Mouse (Mus musculus): ENCODE data around the gene Btf3. TPM values are rescaled to one million over a fixed set of nuclear protein-coding genes. Genes with fewer than 3 reads are reported as not detected.

Btf3 gene
- polyA plus RNA-seq, 1 experiment: 487 TPM

DNA sequence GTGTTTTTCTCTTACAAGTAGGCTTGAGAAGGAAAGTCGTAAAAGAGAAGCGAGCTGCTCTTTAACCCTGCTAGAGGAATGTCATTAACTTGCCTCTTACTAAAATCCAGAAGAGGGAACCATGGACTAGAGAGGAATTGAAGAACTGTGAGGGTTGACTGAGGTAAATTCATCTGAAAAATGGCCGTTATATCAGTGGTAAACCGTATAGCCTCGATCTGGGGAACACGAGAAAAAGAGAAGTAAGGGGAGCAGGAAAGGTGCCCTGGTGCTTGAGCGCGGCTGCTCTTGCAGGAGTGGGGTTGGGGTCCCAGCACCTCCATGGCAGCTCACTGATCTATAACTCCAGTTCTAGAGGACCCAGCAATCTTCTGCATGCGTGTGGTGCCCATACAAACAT is 42.8 kb downstream of the Btf3 start:
- TF ChIP-seq POLR2A (IDR thresholded peaks at IDR 0.05; ENCODE audit: insufficient read depth, low read depth, low read length): no peak
- no peak for TF ChIP-seq CTCF (IDR thresholded peaks at IDR 0.05; ENCODE audit: insufficient read depth, low read depth, low read length)
- 95% methylated on average over 9 of the region's 9 CpGs for WGBS
- H3K4me3 ChIP-seq (ENCODE audit: insufficient read depth, low read depth, low read length): no peak overlapping the region
- no peak overlapping the region for H3K27ac ChIP-seq (ENCODE audit: insufficient read depth, low read depth, low read length)
- no peaks in the 10 kb centered on the region for H3K4me1 ChIP-seq (ENCODE audit: control insufficient read depth, insufficient read depth, low read length)

DNA sequence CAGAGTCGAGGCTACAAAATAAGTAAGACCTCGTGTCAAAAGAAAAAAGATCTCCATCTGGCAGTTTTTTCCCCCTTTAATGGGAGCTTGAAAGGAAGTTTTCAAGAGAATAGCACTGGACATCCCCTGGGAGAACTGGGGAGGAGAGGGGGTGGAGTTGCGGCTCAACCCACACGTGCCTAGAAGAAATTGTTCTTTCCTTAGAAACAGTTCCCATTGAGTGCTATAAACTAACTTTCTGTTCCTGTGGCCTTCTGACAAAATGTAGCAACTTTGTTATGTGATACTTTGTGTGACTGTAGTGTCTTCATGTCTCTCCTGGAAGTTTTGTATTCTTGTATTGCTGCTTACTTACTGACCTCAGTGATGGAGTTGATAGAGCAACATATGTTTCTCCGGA is 52.7 kb downstream of the Btf3 start:
- Histone ChIP-seq H3K27ac (ENCODE audit: insufficient read depth, low read depth, low read length) (no peak overlapping the region), H3K4me3 (ENCODE audit: insufficient read depth, low read depth, low read length) (0 out of 2 replicates have a peak overlapping the region, but pooled peaks have one; percentile 3)
- TF ChIP-seq POLR2A (IDR thresholded peaks at IDR 0.05; ENCODE audit: insufficient read depth, low read depth, low read length) (no peak), CTCF (IDR thresholded peaks at IDR 0.05; ENCODE audit: insufficient read depth, low read depth, low read length) (no peak)

DNA sequence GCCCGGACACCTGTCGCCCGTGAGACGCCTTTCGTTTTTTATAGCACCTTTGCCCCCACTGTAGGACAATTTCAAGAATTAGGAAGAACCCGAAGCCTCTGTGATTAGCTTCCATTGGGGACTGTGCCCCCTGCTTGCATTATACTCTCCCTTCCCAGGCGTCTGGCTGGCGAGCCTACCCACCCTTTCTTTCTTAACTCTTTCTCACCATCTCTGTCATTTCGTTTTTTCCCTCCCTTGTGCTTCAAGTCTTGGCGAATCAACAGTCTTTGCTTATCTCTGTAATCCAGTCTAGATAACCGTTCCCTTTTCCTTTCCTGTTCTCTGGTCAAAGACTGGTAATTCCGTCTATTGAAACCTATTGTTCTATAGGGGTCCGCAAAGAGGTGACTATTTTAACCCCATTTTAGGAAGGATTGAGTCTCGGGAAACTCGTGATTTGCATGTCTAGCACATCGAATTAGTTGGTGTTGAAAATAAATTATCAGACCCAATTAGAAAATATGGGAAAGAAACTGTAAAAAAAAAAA is 53.3 kb downstream of the Btf3 start:
- Histone ChIP-seq H3K27ac (ENCODE audit: insufficient read depth, low read depth, low read length) (peak overlapping the region; percentile 85), H3K4me1 (ENCODE audit: control insufficient read depth, insufficient read depth, low read length) (peaks cover 2% of the 10 kb centered on the region; the same call in 1 of the 2 replicates), H3K4me3 (ENCODE audit: insufficient read depth, low read depth, low read length) (peak overlapping the region; percentile 99)
- no peak for TF ChIP-seq POLR2A (IDR thresholded peaks at IDR 0.05; ENCODE audit: insufficient read depth, low read depth, low read length)
- no peak for TF ChIP-seq CTCF (IDR thresholded peaks at IDR 0.05; ENCODE audit: insufficient read depth, low read depth, low read length)
- WGBS: under 1% methylated on average over 16 of the region's 16 CpGs

More for the DNA sequence above, 52.7 kb downstream of the Btf3 start:
- 26% methylated on average over 5 of the region's 5 CpGs for WGBS
- peaks cover 2% of the 10 kb centered on the region; the same call in 1 of the 2 replicates for H3K4me1 ChIP-seq (ENCODE audit: control insufficient read depth, insufficient read depth, low read length)

DNA sequence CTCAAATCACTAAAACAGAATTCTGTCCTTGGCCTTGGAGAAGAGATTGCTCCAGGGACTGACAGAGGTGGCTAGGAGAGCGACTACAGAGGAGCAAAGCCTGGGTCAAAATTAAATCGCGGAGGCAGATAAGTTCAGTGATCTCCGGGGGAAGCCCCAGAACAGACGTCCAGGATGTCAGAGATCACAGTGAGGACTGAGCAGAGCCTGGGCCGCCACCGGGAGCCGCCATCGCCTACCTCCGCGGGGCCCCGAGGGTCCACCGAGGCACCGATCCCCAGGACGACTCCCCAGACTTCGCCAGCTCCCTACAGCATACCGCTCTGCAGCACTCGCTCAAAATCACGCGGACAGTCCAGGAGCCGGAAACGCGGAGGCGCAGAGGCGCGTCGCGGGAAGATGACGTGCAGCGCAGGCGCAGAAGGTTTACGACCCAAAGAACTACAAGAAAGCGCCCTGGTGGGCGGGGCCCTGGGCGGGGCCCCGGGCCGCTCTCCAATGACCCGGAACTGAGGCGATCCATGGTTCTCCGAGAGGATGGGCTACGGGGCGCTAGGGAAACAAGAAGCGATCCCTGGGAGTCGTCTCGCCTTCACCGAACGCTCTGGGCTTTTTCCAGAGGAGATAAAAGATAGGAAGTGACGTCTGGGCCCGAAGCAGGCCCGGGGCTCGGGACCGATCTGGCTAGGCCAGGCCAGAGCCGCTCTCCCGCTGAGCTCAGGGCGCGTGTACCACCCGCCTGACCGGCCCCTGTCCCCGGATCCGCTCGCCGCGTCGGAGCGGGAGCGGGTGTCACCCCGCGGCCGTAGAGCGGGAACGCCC is 54.0 kb downstream of the Btf3 start, which contains the start of the genes Utp15 and Ankra2:
Utp15 (minus strand) TSS at position 406 of the 822 bp plus-strand sequence.
Ankra2 (plus strand) TSS at position 439 of the 822 bp plus-strand sequence.
- under 1% methylated on average over 71 of the region's 71 CpGs for WGBS
- Histone ChIP-seq H3K27ac (ENCODE audit: insufficient read depth, low read depth, low read length) (peak within 1 kb of the TSS; percentile 85), H3K4me3 (ENCODE audit: insufficient read depth, low read depth, low read length) (peak within 1 kb of the TSS; percentile 99), H3K4me1 (ENCODE audit: control insufficient read depth, insufficient read depth, low read length) (peaks cover 2% of the 10 kb centered on the region; the same call in 1 of the 2 replicates)
- TF ChIP-seq POLR2A (IDR thresholded peaks at IDR 0.05; ENCODE audit: insufficient read depth, low read depth, low read length) (peak; percentile 80; the same call in 1 of the 2 replicates), CTCF (IDR thresholded peaks at IDR 0.05; ENCODE audit: insufficient read depth, low read depth, low read length) (0 out of 2 replicates have a peak, but pooled peaks have one; percentile 10)

Other genes starting within 250 kb of the Btf3 start
- gene Arhgef28, start 110.6 kb downstream of the Btf3 start, polyA plus RNA-seq (2012; ENCODE audit: insufficient read depth, insufficient read length, low replicate concordance, missing spikeins): not detected in 2 replicates
- gene Utp15, start 54.0 kb downstream of the Btf3 start, polyA plus RNA-seq (2012; ENCODE audit: insufficient read depth, insufficient read length, low replicate concordance, missing spikeins): not detected in 2 replicates
- not detected in 2 replicates for gene Ankra2, start 53.9 kb downstream of the Btf3 start, polyA plus RNA-seq (2012; ENCODE audit: insufficient read depth, insufficient read length, low replicate concordance, missing spikeins)
- not detected in 2 replicates for gene Gm21976, start 37.1 kb downstream of the Btf3 start, polyA plus RNA-seq (2012; ENCODE audit: insufficient read depth, insufficient read length, low replicate concordance, missing spikeins)
- not detected in 2 replicates for gene Foxd1, start 37.2 kb upstream of the Btf3 start, polyA plus RNA-seq (2012; ENCODE audit: insufficient read depth, insufficient read length, low replicate concordance, missing spikeins)
- gene Gm10320, start 175.0 kb upstream of the Btf3 start, polyA plus RNA-seq (2012; ENCODE audit: insufficient read depth, insufficient read length, low replicate concordance, missing spikeins): not detected in 2 replicates

Measured in olfactory bulb, adult 2 months (tissue).